Mouse (Mus musculus): Measurements from ENCODE around the gene Cbr3. TPM values are rescaled to one million over a fixed set of nuclear protein-coding genes. Genes with fewer than 3 reads are reported as not detected.

The Cbr3 gene
- polyA plus RNA-seq, 1 experiment, result 7.2 TPM

GRCm38 (mm10) chr16:93686421-93686820, 3.4 kb downstream of the Cbr3 start:
- Histone ChIP-seq H3K27me3 (ENCODE audit: control insufficient read depth, insufficient read depth, low read length) (peaks cover 11% of the 10 kb centered on the region), H3K4me3 (ENCODE audit: extremely low read depth, insufficient read depth, insufficient read length) (no peak overlapping the region), H3K27ac (ENCODE audit: insufficient read depth, low read length) (no peak overlapping the region), H3K36me3 (ENCODE audit: control insufficient read depth, insufficient read depth, low read length) (no peaks in the 10 kb centered on the region), H3K4me1 (ENCODE audit: control insufficient read depth, insufficient read depth, insufficient read length) (peaks cover 14% of the 10 kb centered on the region)
- DNase-seq (ENCODE audit: low read depth in 1 of 2, low spot score in 2 of 2), result no peak
- 84% methylated on average over 5 of the region's 7 CpGs for WGBS
- no peak for TF ChIP-seq CTCF (IDR thresholded peaks at IDR 0.05; ENCODE audit: extremely low read depth, insufficient read depth, insufficient read length, insufficient replicate concordance)
- no peak for TF ChIP-seq POLR2A (IDR thresholded peaks at IDR 0.05; ENCODE audit: low read depth, low read length)

- TF ChIP-seq POLR2A (IDR thresholded peaks at IDR 0.05; ENCODE audit: low read depth, low read length) (no peak), CTCF (IDR thresholded peaks at IDR 0.05; ENCODE audit: extremely low read depth, insufficient read depth, insufficient read length, insufficient replicate concordance) (no peak)
- peak in 1 of 2 experiments; percentile 44 for DNase-seq (ENCODE audit: low read depth in 1 of 2, low spot score in 2 of 2)
- H3K27me3 ChIP-seq (ENCODE audit: control insufficient read depth, insufficient read depth, low read length), result peaks cover 11% of the 10 kb centered on the region
- no peaks in the 10 kb centered on the region for H3K36me3 ChIP-seq (ENCODE audit: control insufficient read depth, insufficient read depth, low read length)
- H3K27ac ChIP-seq (ENCODE audit: insufficient read depth, low read length), result no peak overlapping the region
- H3K4me1 ChIP-seq (ENCODE audit: control insufficient read depth, insufficient read depth, insufficient read length), result peaks cover 16% of the 10 kb centered on the region
- peak overlapping the region; percentile 29; the same call in 1 of the 2 replicates for H3K4me3 ChIP-seq (ENCODE audit: extremely low read depth, insufficient read depth, insufficient read length)
- 16% methylated on average over 5 of the region's 5 CpGs for WGBS
These were observed 3.9 kb downstream of the Cbr3 start for GRCm38 (mm10) chr16:93686945-93687344.

- H3K27ac ChIP-seq (ENCODE audit: insufficient read depth, low read length), result no peak overlapping the region
- H3K27me3 ChIP-seq (ENCODE audit: control insufficient read depth, insufficient read depth, low read length), result no peaks in the 10 kb centered on the region
- TF ChIP-seq CTCF (IDR thresholded peaks at IDR 0.05; ENCODE audit: extremely low read depth, insufficient read depth, insufficient read length, insufficient replicate concordance) (no peak), POLR2A (IDR thresholded peaks at IDR 0.05; ENCODE audit: low read depth, low read length) (no peak)
- no peaks in the 10 kb centered on the region for H3K36me3 ChIP-seq (ENCODE audit: control insufficient read depth, insufficient read depth, low read length)
- 40% methylated on average over 6 of the region's 6 CpGs for WGBS
- peaks cover 8% of the 10 kb centered on the region; the same call in 1 of the 2 replicates for H3K4me1 ChIP-seq (ENCODE audit: control insufficient read depth, insufficient read depth, insufficient read length)
- DNase-seq (ENCODE audit: low read depth in 1 of 2, low spot score in 2 of 2), result no peak
- no peak overlapping the region for H3K4me3 ChIP-seq (ENCODE audit: extremely low read depth, insufficient read depth, insufficient read length)
These were observed 8.3 kb downstream of the Cbr3 start for GRCm38 (mm10) chr16:93691206-93691841.

GRCm38 (mm10) chr16:93692744-93693143, 9.7 kb downstream of the Cbr3 start:
- no peaks in the 10 kb centered on the region for H3K27me3 ChIP-seq (ENCODE audit: control insufficient read depth, insufficient read depth, low read length)
- H3K27ac ChIP-seq (ENCODE audit: insufficient read depth, low read length), result no peak overlapping the region
- no peaks in the 10 kb centered on the region for H3K36me3 ChIP-seq (ENCODE audit: control insufficient read depth, insufficient read depth, low read length)
- DNase-seq (ENCODE audit: low read depth in 1 of 2, low spot score in 2 of 2), result no peak
- 93% methylated on average over 2 of the region's 2 CpGs for WGBS
- no peak for TF ChIP-seq CTCF (IDR thresholded peaks at IDR 0.05; ENCODE audit: extremely low read depth, insufficient read depth, insufficient read length, insufficient replicate concordance)
- no peak for TF ChIP-seq POLR2A (IDR thresholded peaks at IDR 0.05; ENCODE audit: low read depth, low read length)
- no peak overlapping the region for H3K4me3 ChIP-seq (ENCODE audit: extremely low read depth, insufficient read depth, insufficient read length)
- H3K4me1 ChIP-seq (ENCODE audit: control insufficient read depth, insufficient read depth, insufficient read length), result peaks cover 8% of the 10 kb centered on the region; the same call in 1 of the 2 replicates

- WGBS, result 89% methylated on average over 7 of the region's 7 CpGs
- no peak overlapping the region for H3K27ac ChIP-seq (ENCODE audit: insufficient read depth, low read length)
- no peaks in the 10 kb centered on the region; the same call in 1 of the 2 replicates for H3K4me1 ChIP-seq (ENCODE audit: control insufficient read depth, insufficient read depth, insufficient read length)
- no peak for TF ChIP-seq CTCF (IDR thresholded peaks at IDR 0.05; ENCODE audit: extremely low read depth, insufficient read depth, insufficient read length, insufficient replicate concordance)
- TF ChIP-seq POLR2A (IDR thresholded peaks at IDR 0.05; ENCODE audit: low read depth, low read length), result no peak
- no peak overlapping the region for H3K4me3 ChIP-seq (ENCODE audit: extremely low read depth, insufficient read depth, insufficient read length)
- no peak for DNase-seq (ENCODE audit: low read depth in 1 of 2, low spot score in 2 of 2)
- H3K36me3 ChIP-seq (ENCODE audit: control insufficient read depth, insufficient read depth, low read length), result no peaks in the 10 kb centered on the region
- no peaks in the 10 kb centered on the region for H3K27me3 ChIP-seq (ENCODE audit: control insufficient read depth, insufficient read depth, low read length)
These were observed 24.1 kb downstream of the Cbr3 start for GRCm38 (mm10) chr16:93707116-93707515.

- WGBS, result 94% methylated on average over 1 of the region's 1 CpGs
- no peak for TF ChIP-seq CTCF (IDR thresholded peaks at IDR 0.05; ENCODE audit: extremely low read depth, insufficient read depth, insufficient read length, insufficient replicate concordance)
- TF ChIP-seq POLR2A (IDR thresholded peaks at IDR 0.05; ENCODE audit: low read depth, low read length), result no peak
- no peaks in the 10 kb centered on the region for H3K36me3 ChIP-seq (ENCODE audit: control insufficient read depth, insufficient read depth, low read length)
These were observed 26.2 kb downstream of the Cbr3 start for GRCm38 (mm10) chr16:93709217-93709616.

GRCm38 (mm10) chr16:93710924-93711323, 27.9 kb downstream of the Cbr3 start:
- TF ChIP-seq CTCF (IDR thresholded peaks at IDR 0.05; ENCODE audit: extremely low read depth, insufficient read depth, insufficient read length, insufficient replicate concordance), result peak; percentile 56; the same call in 1 of the 2 replicates
- TF ChIP-seq POLR2A (IDR thresholded peaks at IDR 0.05; ENCODE audit: low read depth, low read length), result no peak
- H3K4me3 ChIP-seq (ENCODE audit: extremely low read depth, insufficient read depth, insufficient read length), result peak overlapping the region; percentile 66
- peak; percentile 61 to 73 for DNase-seq (ENCODE audit: low read depth in 1 of 2, low spot score in 2 of 2)

More at GRCm38 (mm10) chr16:93709217-93709616, 26.2 kb downstream of the Cbr3 start:
- no peak for DNase-seq (ENCODE audit: low read depth in 1 of 2, low spot score in 2 of 2)
- Histone ChIP-seq H3K27me3 (ENCODE audit: control insufficient read depth, insufficient read depth, low read length) (no peaks in the 10 kb centered on the region), H3K4me1 (ENCODE audit: control insufficient read depth, insufficient read depth, insufficient read length) (peaks cover 3% of the 10 kb centered on the region; the same call in 1 of the 2 replicates), H3K4me3 (ENCODE audit: extremely low read depth, insufficient read depth, insufficient read length) (no peak overlapping the region), H3K27ac (ENCODE audit: insufficient read depth, low read length) (no peak overlapping the region)

More at GRCm38 (mm10) chr16:93710924-93711323, 27.9 kb downstream of the Cbr3 start:
- H3K36me3 ChIP-seq (ENCODE audit: control insufficient read depth, insufficient read depth, low read length), result peaks cover 1% of the 10 kb centered on the region; the same call in 1 of the 2 replicates
- no peaks in the 10 kb centered on the region for H3K27me3 ChIP-seq (ENCODE audit: control insufficient read depth, insufficient read depth, low read length)
- WGBS, result under 1% methylated on average over 11 of the region's 11 CpGs
- H3K4me1 ChIP-seq (ENCODE audit: control insufficient read depth, insufficient read depth, insufficient read length), result peaks cover 8% of the 10 kb centered on the region
- peak overlapping the region; percentile 62 for H3K27ac ChIP-seq (ENCODE audit: insufficient read depth, low read length)

Measured in spleen, adult 2 months (tissue).